25 mouse cellular contexts compared by ENCODE assay signal in the genomic region with DNA sequence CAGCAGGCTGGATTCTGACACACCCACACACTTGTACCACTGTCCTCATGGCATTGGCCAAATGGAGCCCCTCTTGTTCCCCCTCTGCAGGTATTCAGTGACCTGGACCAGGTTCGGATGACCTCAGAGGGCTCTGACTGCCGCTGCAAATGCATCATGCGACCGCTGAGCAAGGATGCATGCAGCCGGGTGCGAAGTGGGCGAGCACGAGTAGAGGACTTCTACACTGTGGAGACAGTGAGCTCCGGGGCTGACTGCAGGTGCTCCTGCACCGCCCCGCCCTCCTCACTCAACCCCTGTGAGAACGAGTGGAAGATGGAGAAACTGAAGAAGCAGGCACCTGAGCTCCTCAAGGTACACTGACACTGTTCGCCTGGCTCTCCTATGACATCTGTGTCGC. TPM values are rescaled to one million over a fixed set of nuclear protein-coding genes. Genes with fewer than 3 reads are reported as not detected.
DNase-seq lines count a peak whose midpoint lies in the region; ATAC-seq and TF ChIP-seq lines count a peak whose summit lies in the region.
"Had no signal": no experiment of that assay in that cellular context is flagged by ENCODE, and none has a peak within 500 bp of the region (broad histone marks: within the 10 kb centered on the region; RNA-seq: fewer than 3 reads in every experiment).

No protein-coding gene starts in this region.

- H3K4me2 ChIP-seq in heart, embryonic 11.5 days, result no peak overlapping the region
- no peak overlapping the region for H3K4me2 ChIP-seq in forebrain, embryonic 14.5 days (ENCODE audit: low read length)
- H3K4me2 ChIP-seq: embryonic facial prominence, embryonic 13.5 days; embryonic facial prominence, embryonic 15.5 days; forebrain, embryonic 12.5 days had no signal

- no peaks in the 10 kb centered on the region for H3K79me2 ChIP-seq in heart, adult 2 months (replicated peaks; ENCODE audit: control insufficient read depth, insufficient read depth, low read length)

- H3K27ac ChIP-seq in heart, embryonic 11.5 days (ENCODE audit: low read depth, low read length), result no peak overlapping the region
- H3K27ac ChIP-seq in heart, adult 2 months, result no peak overlapping the region
- no peak overlapping the region for H3K27ac ChIP-seq in ES-Bruce4 (ENCODE audit: insufficient read depth, low read length)
- H3K27ac ChIP-seq in forebrain, embryonic 14.5 days (ENCODE audit: low read depth, low read length), result no peak overlapping the region
- H3K27ac ChIP-seq: embryonic facial prominence, embryonic 13.5 days; embryonic facial prominence, embryonic 15.5 days; forebrain, embryonic 10.5 days; forebrain, embryonic 12.5 days had no signal

- H3K27me3 ChIP-seq in heart, embryonic 11.5 days (ENCODE audit: control insufficient read depth, insufficient read depth, low read length), result no peaks in the 10 kb centered on the region
- H3K27me3 ChIP-seq in heart, adult 2 months (ENCODE audit: control insufficient read depth, insufficient read depth, low read length), result no peaks in the 10 kb centered on the region
- H3K27me3 ChIP-seq in ES-Bruce4 (ENCODE audit: control insufficient read depth, insufficient read depth, low read length, poor library complexity, severe bottlenecking), result no peaks in the 10 kb centered on the region
- H3K27me3 ChIP-seq in forebrain, embryonic 14.5 days (replicated peaks; ENCODE audit: control insufficient read depth, insufficient read depth, low read length), result no peaks in the 10 kb centered on the region
- H3K27me3 ChIP-seq: embryonic facial prominence, embryonic 13.5 days; embryonic facial prominence, embryonic 15.5 days; forebrain, embryonic 12.5 days had no signal

- H3K9ac ChIP-seq in heart, embryonic 11.5 days (ENCODE audit: low read depth, low read length), result no peak overlapping the region
- no peak overlapping the region for H3K9ac ChIP-seq in heart, adult 2 months (ENCODE audit: low read depth, low read length)
- no peak overlapping the region for H3K9ac ChIP-seq in ES-Bruce4 (ENCODE audit: low read depth, poor library complexity, severe bottlenecking)
- no peak overlapping the region for H3K9ac ChIP-seq in forebrain, embryonic 14.5 days (ENCODE audit: low read length)
- H3K9ac ChIP-seq: embryonic facial prominence, embryonic 13.5 days; embryonic facial prominence, embryonic 15.5 days; forebrain, embryonic 12.5 days had no signal

- no peak for TF ChIP-seq CTCF in heart, adult 2 months (IDR thresholded peaks at IDR 0.05)
- no peak for TF ChIP-seq CTCF in ES-Bruce4 (IDR thresholded peaks at IDR 0.05; ENCODE audit: low read depth, low read length)

- 79% methylated on average over 14 of the region's 14 CpGs for WGBS in heart, embryonic 11.5 days (ENCODE audit: insufficient replicate concordance)
- WGBS in heart, adult 2 months, result 82% methylated on average over 14 of the region's 14 CpGs
- WGBS in forebrain, embryonic 14.5 days, result 85% methylated on average over 14 of the region's 14 CpGs

- no peak for DNase-seq in heart, adult 2 months
- DNase-seq in testis, postnatal 10 days (ENCODE audit: low spot score), result peak; percentile 40
- DNase-seq in testis, postnatal 14 days (ENCODE audit: low spot score), result no peak
- no peak for DNase-seq in layer of hippocampus, postnatal 14 days (ENCODE audit: low spot score in 2 of 2)
- DNase-seq in forebrain, embryonic 14.5 days (ENCODE audit: low spot score), result no peak
- DNase-seq: adrenal gland, adult 2 months; adrenal gland, postnatal 10 days; adrenal gland, postnatal 25 days; cerebellum, adult 11 months; cerebellum, adult 18-20 months; cerebellum, adult 8-10 months; cerebellum, adult 9-11 months; cerebellum, postnatal 14 days; cerebellum, postnatal 36 days; embryo, embryonic 11 days had no signal

- no peak overlapping the region for H3K4me3 ChIP-seq in heart, embryonic 11.5 days (ENCODE audit: low read depth, low read length)
- H3K4me3 ChIP-seq in heart, adult 2 months, result no peak overlapping the region
- H3K4me3 ChIP-seq in ES-Bruce4 (ENCODE audit: low read depth, low read length), result peak overlapping the region; percentile 45
- H3K4me3 ChIP-seq in forebrain, embryonic 14.5 days (ENCODE audit: low read depth, low read length), result no peak overlapping the region
- H3K4me3 ChIP-seq: embryonic facial prominence, embryonic 13.5 days; embryonic facial prominence, embryonic 15.5 days; erythroblast, embryonic 14.5 days; forebrain, embryonic 10.5 days; forebrain, embryonic 12.5 days had no signal

- H3K4me1 ChIP-seq in heart, embryonic 11.5 days (ENCODE audit: control insufficient read depth, insufficient read depth, low read length), result no peaks in the 10 kb centered on the region
- peaks cover 1% of the 10 kb centered on the region; the same call in 1 of the 2 replicates for H3K4me1 ChIP-seq in heart, adult 2 months (ENCODE audit: control insufficient read depth, insufficient read depth, low read length)
- H3K4me1 ChIP-seq in ES-Bruce4 (ENCODE audit: control insufficient read depth, insufficient read depth, low read length), result peaks cover 2% of the 10 kb centered on the region
- H3K4me1 ChIP-seq in forebrain, embryonic 14.5 days (ENCODE audit: control insufficient read depth, insufficient read depth, low read length), result no peaks in the 10 kb centered on the region
- H3K4me1 ChIP-seq: forebrain, embryonic 12.5 days had no signal

- TF ChIP-seq EP300 in heart, adult 2 months (IDR thresholded peaks at IDR 0.05; ENCODE audit: insufficient read depth, low read depth, low read length), result no peak
- TF ChIP-seq EP300 in ES-Bruce4 (IDR thresholded peaks at IDR 0.05; ENCODE audit: insufficient read depth, low read depth, low read length), result no peak

- H3K9me3 ChIP-seq in heart, embryonic 11.5 days (replicated peaks; ENCODE audit: control insufficient read depth, low read length), result no peaks in the 10 kb centered on the region
- no peaks in the 10 kb centered on the region for H3K9me3 ChIP-seq in ES-Bruce4 (replicated peaks; ENCODE audit: control insufficient read depth, insufficient read depth, low read length, poor library complexity, severe bottlenecking)
- no peaks in the 10 kb centered on the region for H3K9me3 ChIP-seq in forebrain, embryonic 14.5 days (replicated peaks; ENCODE audit: control insufficient read depth, low read length)
- H3K9me3 ChIP-seq: embryonic facial prominence, embryonic 13.5 days; embryonic facial prominence, embryonic 15.5 days; forebrain, embryonic 10.5 days; forebrain, embryonic 12.5 days had no signal

- intact Hi-C loops in heart, adult 2 months (cut with DNase I), result no loop called here

- H3K36me3 ChIP-seq in heart, embryonic 11.5 days (ENCODE audit: control insufficient read depth, insufficient read depth, low read length), result no peaks in the 10 kb centered on the region
- no peaks in the 10 kb centered on the region for H3K36me3 ChIP-seq in heart, adult 2 months (ENCODE audit: control insufficient read depth, insufficient read depth, low read length)
- no peaks in the 10 kb centered on the region for H3K36me3 ChIP-seq in ES-Bruce4 (ENCODE audit: control insufficient read depth, insufficient read depth, low read length, poor library complexity, severe bottlenecking)
- no peaks in the 10 kb centered on the region for H3K36me3 ChIP-seq in forebrain, embryonic 14.5 days (ENCODE audit: control insufficient read depth, insufficient read depth, low read length)
- H3K36me3 ChIP-seq: embryonic facial prominence, embryonic 13.5 days; embryonic facial prominence, embryonic 15.5 days; forebrain, embryonic 10.5 days; forebrain, embryonic 12.5 days had no signal

- 0 out of 2 replicates have a peak, but pooled peaks have one; percentile 31 for ATAC-seq in heart, embryonic 11.5 days (replicated peaks; ENCODE audit: insufficient number of reproducible peaks, low FRiP score, low TSS enrichment)
- ATAC-seq in forebrain, embryonic 14.5 days, result no peak
- ATAC-seq: forebrain, embryonic 16.5 days had no signal

- TF ChIP-seq POLR2A in heart, adult 2 months (IDR thresholded peaks at IDR 0.05; ENCODE audit: insufficient read depth, low read depth, low read length), result no peak
- TF ChIP-seq POLR2A in ES-Bruce4 (IDR thresholded peaks at IDR 0.05; ENCODE audit: insufficient read depth, low read length), result no peak

RNA-seq across cellular contexts. Expression of gene Olfml2a, which starts 9.6 kb away (rescaled TPM):
- polyA plus RNA-seq in heart, embryonic 11.5 days (2014; fragmentation: Nextera tagmentation; extraction: Ambion mirVana), result 2.1 and 3.7 TPM in 2 replicates
- 1 to 10 TPM; 3.0 to 3.8 TPM for total RNA-seq in heart, adult 2 months (2021)
- 2.9 and 6.6 TPM in 2 replicates for polyA plus RNA-seq in heart, adult 2 months (2012; rRNA removed)
- 1.8 and 2.5 TPM in 2 replicates for polyA plus RNA-seq in ES-Bruce4 (2011; ENCODE audit: insufficient read depth, insufficient read length, low read depth, missing spikeins)
- total RNA-seq in layer of hippocampus, postnatal 14 days (2021), result 1 to 10 TPM; 2.7 to 3.5 TPM
- polyA plus RNA-seq in forebrain, embryonic 14.5 days (2014; fragmentation: Nextera tagmentation; extraction: Ambion mirVana), result 1.9 and 2.5 TPM in 2 replicates
- total RNA-seq: common myeloid progenitor, adult 5-6 weeks had no signal
- polyA plus RNA-seq: C2C12 had no signal

RNA-seq across cellular contexts. Expression of gene Nr6a1, which starts 13.9 kb away (rescaled TPM):
- polyA plus RNA-seq in heart, embryonic 11.5 days (2014; fragmentation: Nextera tagmentation; extraction: Ambion mirVana), result 1.6 and 1.9 TPM in 2 replicates
- 1 to 10 TPM; 1.2 to 1.4 TPM for total RNA-seq in heart, adult 2 months (2021)
- polyA plus RNA-seq in heart, adult 2 months (2012; rRNA removed), result 1.3 and 2.0 TPM in 2 replicates
- 110 and 111 TPM in 2 replicates for polyA plus RNA-seq in ES-Bruce4 (2011; ENCODE audit: insufficient read depth, insufficient read length, low read depth, missing spikeins)
- total RNA-seq in layer of hippocampus, postnatal 14 days (2021), result 1 to 10 TPM; 4.2 to 6.0 TPM
- 0.67 and 0.95 TPM in 2 replicates for polyA plus RNA-seq in forebrain, embryonic 14.5 days (2014; fragmentation: Nextera tagmentation; extraction: Ambion mirVana)
- polyA plus RNA-seq: erythroblast, embryonic 14.5 days had no signal

RNA-seq across cellular contexts. Expression of gene Wdr38, which starts 55.9 kb away (rescaled TPM):
- polyA plus RNA-seq in heart, embryonic 11.5 days (2014; fragmentation: Nextera tagmentation; extraction: Ambion mirVana), result 0.65 and 1.3 TPM in 2 replicates
- total RNA-seq in heart, adult 2 months (2021), result under 1 TPM in 1 of 2 experiments, not detected in 1; 0.20 TPM
- 0.47 and 0.59 TPM in 2 replicates for polyA plus RNA-seq in heart, adult 2 months (2012; rRNA removed)
- 0.67 and 1.1 TPM in 2 replicates for polyA plus RNA-seq in ES-Bruce4 (2011; ENCODE audit: insufficient read depth, insufficient read length, low read depth, missing spikeins)
- under 1 TPM; 0.36 to 0.55 TPM for total RNA-seq in layer of hippocampus, postnatal 14 days (2021)
- polyA plus RNA-seq in forebrain, embryonic 14.5 days (2014; fragmentation: Nextera tagmentation; extraction: Ambion mirVana), result 1.4 and 1.8 TPM in 2 replicates
- polyA plus RNA-seq: erythroblast, embryonic 14.5 days had no signal

Comparison
In these comparisons a context has a peak if more than half of its experiments do, and no peak if none do; other contexts are left out.
1. RNA of gene Nr6a1, which starts 13.9 kb away (polyA plus RNA-seq): 110 to 111 TPM in ES-Bruce4; 1.6 to 1.9 TPM in heart, embryonic 11.5 days, 1.3 to 2.0 TPM in heart, adult 2 months and 0.67 to 0.95 TPM in forebrain, embryonic 14.5 days; every median in the first group is over 10 times any median in the second.